Mouse (Mus musculus) MEL (cell line): ENCODE results near the gene Lrp4. TPM values are rescaled to one million over a fixed set of nuclear protein-coding genes. Genes with fewer than 3 reads are reported as not detected.

Source experiments
- DNase-seq: peaks from one replicate; pipeline ENCODE4 v3.0.0; 2011; ENCODE audit warnings: low read depth, low spot score
- H3K27ac ChIP-seq: 2 replicates; pipeline ENCODE4 v1.5.1; 2012; ENCODE audit warnings: low read depth, mild to moderate bottlenecking, control low read depth, low read length, moderate library complexity; ENCODE audit not compliant: control insufficient read depth
- H3K27me3 ChIP-seq, 2 experiments: fragments of 150-350 bp in 1 of 2; sonication (generic) in 1 of 2; 2 replicates each; pipeline ENCODE4 v1.6.1; 2012; ENCODE audit warnings: low read length in 2 of 2, mild to moderate bottlenecking in 2 of 2, improper control_type of control experiment in 1 of 2, moderate library complexity in 1 of 2; ENCODE audit not compliant: insufficient read depth in 2 of 2, control insufficient read depth in 1 of 2
- H3K36me3 ChIP-seq, 2 experiments: 2 replicates each; pipeline ENCODE4 v1.6.1; 2012 to 2014; ENCODE audit warnings: low read length in 2 of 2, improper control_type of control experiment in 1 of 2, inconsistent platforms in 1 of 2, mild to moderate bottlenecking in 1 of 2; ENCODE audit not compliant: insufficient read depth in 2 of 2, control insufficient read depth in 1 of 2
- H3K4me1 ChIP-seq, 2 experiments: fragments of 150-350 bp in 1 of 2; sonication (generic) in 1 of 2; 2 replicates each; pipeline ENCODE4 v1.6.1; 2012; ENCODE audit warnings: low read length in 2 of 2, improper control_type of control experiment in 1 of 2, mild to moderate bottlenecking in 1 of 2; ENCODE audit not compliant: insufficient read depth in 2 of 2, control insufficient read depth in 1 of 2
- H3K4me3 ChIP-seq, 2 experiments: fragments of 150-350 bp in 1 of 2; sonication (generic) in 1 of 2; 2 replicates each; pipeline ENCODE4 v1.5.1; 2012; ENCODE audit warnings: low read depth in 2 of 2, low read length in 2 of 2, mild to moderate bottlenecking in 2 of 2, moderate library complexity in 2 of 2, control low read depth in 1 of 2, improper control_type of control experiment in 1 of 2; ENCODE audit not compliant: control insufficient read depth in 1 of 2, insufficient read depth in 1 of 2
- H3K79me2 ChIP-seq: 2 replicates; pipeline ENCODE4 v1.6.1; 2012; ENCODE audit warnings: mild to moderate bottlenecking, low read length, moderate library complexity; ENCODE audit not compliant: control insufficient read depth, poor library complexity, insufficient read depth
- H3K9ac ChIP-seq: 2 replicates; pipeline ENCODE4 v1.6.1; 2012; ENCODE audit warnings: low read depth, mild to moderate bottlenecking, control low read depth, low read length, moderate library complexity; ENCODE audit not compliant: control insufficient read depth, poor library complexity, severe bottlenecking
- H3K9me3 ChIP-seq: fragments of 150-350 bp; sonication (generic); replicated peaks from 2 replicates; pipeline ENCODE4 v1.6.1; 2012; ENCODE audit warnings: mild to moderate bottlenecking, low read length, improper control_type of control experiment, moderate library complexity; ENCODE audit not compliant: insufficient read depth
- BHLHE40 ChIP-seq: IDR thresholded peaks from 2 replicates; pipeline ENCODE4 v1.6.1; 2012; ENCODE audit warnings: low read depth, mild to moderate bottlenecking, inconsistent platforms, low read length, improper control_type of control experiment, borderline replicate concordance
- CTCF ChIP-seq, 3 experiments: IDR thresholded peaks in 2 of 3; conservative IDR thresholded peaks in 1 of 3; 2 replicates each; pipeline ENCODE4 v1.5.1; 2011 to 2012; ENCODE audit warnings: low read length in 3 of 3, low read depth in 2 of 3, mild to moderate bottlenecking in 2 of 3, improper control_type of control experiment in 1 of 3, inconsistent platforms in 1 of 3, mixed read lengths in 1 of 3, moderate library complexity in 1 of 3; ENCODE audit not compliant: control insufficient read depth in 1 of 3, insufficient read depth in 1 of 3, poor library complexity in 1 of 3, severe bottlenecking in 1 of 3
- ELF1 ChIP-seq: IDR thresholded peaks from 2 replicates; pipeline ENCODE4 v1.6.1; 2014; ENCODE audit warnings: low read depth, mild to moderate bottlenecking, inconsistent platforms, low read length, improper control_type of control experiment, moderate library complexity
- ETS1 ChIP-seq: IDR thresholded peaks from 2 replicates; pipeline ENCODE4 v1.6.1; 2012; ENCODE audit warnings: low read depth, mild to moderate bottlenecking, inconsistent platforms, low read length, improper control_type of control experiment, moderate library complexity
- GATA1 ChIP-seq: IDR thresholded peaks from 2 replicates; pipeline ENCODE4 v1.6.1; 2011; ENCODE audit warnings: low read depth, low read length, improper control_type of control experiment
- JUND ChIP-seq: IDR thresholded peaks from 2 replicates; pipeline ENCODE4 v1.6.1; 2011; ENCODE audit warnings: low read depth, mild to moderate bottlenecking, improper control_type of control experiment, low read length
- MAFK ChIP-seq: IDR thresholded peaks from 2 replicates; pipeline ENCODE4 v1.6.1; 2011; ENCODE audit warnings: low read depth, mild to moderate bottlenecking, low read length, improper control_type of control experiment, borderline replicate concordance
- MAZ ChIP-seq: IDR thresholded peaks from 2 replicates; pipeline ENCODE4 v1.6.1; 2012; ENCODE audit warnings: low read depth, mild to moderate bottlenecking, inconsistent platforms, low read length, improper control_type of control experiment
- MEF2A ChIP-seq: IDR thresholded peaks from 2 replicates; pipeline ENCODE4 v1.6.1; 2014; ENCODE audit warnings: low read depth, mild to moderate bottlenecking, inconsistent platforms, low read length, improper control_type of control experiment; ENCODE audit not compliant: poor library complexity, insufficient replicate concordance, severe bottlenecking; ENCODE audit errors: extremely low read depth
- MXI1 ChIP-seq: IDR thresholded peaks from 2 replicates; pipeline ENCODE4 v1.6.1; 2011; ENCODE audit warnings: mild to moderate bottlenecking, low read depth, low read length, improper control_type of control experiment
- MYB ChIP-seq: IDR thresholded peaks from 2 replicates; pipeline ENCODE4 v1.6.1; 2011; ENCODE audit warnings: mild to moderate bottlenecking, low read depth, low read length, improper control_type of control experiment
- MYC ChIP-seq: IDR thresholded peaks from 2 replicates; pipeline ENCODE4 v1.6.1; 2011; ENCODE audit warnings: low read depth, mild to moderate bottlenecking, low read length, improper control_type of control experiment, moderate library complexity
- POLR2A ChIP-seq, 2 experiments: IDR thresholded peaks; 2 replicates each; pipeline ENCODE4 v1.6.1; 2011 to 2012; ENCODE audit warnings: low read length in 2 of 2, mild to moderate bottlenecking in 2 of 2, control low read depth in 1 of 2, improper control_type of control experiment in 1 of 2, low read depth in 1 of 2, moderate library complexity in 1 of 2; ENCODE audit not compliant: control insufficient read depth in 1 of 2, insufficient read depth in 1 of 2, poor library complexity in 1 of 2
- SIN3A ChIP-seq: IDR thresholded peaks from 2 replicates; pipeline ENCODE4 v1.6.1; 2012; ENCODE audit warnings: low read length, improper control_type of control experiment, inconsistent platforms
- TBP ChIP-seq: IDR thresholded peaks from 2 replicates; pipeline ENCODE4 v1.8.0; 2011; ENCODE audit warnings: low read depth, low read length, improper control_type of control experiment
- TCF12 ChIP-seq: IDR thresholded peaks from 2 replicates; pipeline ENCODE4 v1.6.1; 2014; ENCODE audit warnings: low read depth, mild to moderate bottlenecking, inconsistent platforms, low read length, improper control_type of control experiment, moderate library complexity
- UBTF ChIP-seq: IDR thresholded peaks from 2 replicates; pipeline ENCODE4 v1.6.1; 2012; ENCODE audit warnings: low read depth, mild to moderate bottlenecking, inconsistent platforms, low read length, improper control_type of control experiment, moderate library complexity, borderline replicate concordance; ENCODE audit not compliant: insufficient read depth
- ZC3H11A ChIP-seq: IDR thresholded peaks from 2 replicates; pipeline ENCODE4 v1.6.1; 2012; ENCODE audit warnings: low read depth, mild to moderate bottlenecking, inconsistent platforms, low read length, improper control_type of control experiment
- ZKSCAN1 ChIP-seq: IDR thresholded peaks from 2 replicates; pipeline ENCODE4 v1.6.1; 2012; ENCODE audit warnings: low read depth, mild to moderate bottlenecking, inconsistent platforms, low read length, improper control_type of control experiment, moderate library complexity
- polyA plus RNA-seq, 2 experiments: library from polyadenylated mRNA; stranded (reverse) in 1 of 2; unstranded in 1 of 2; fragments of >175 nt in 1 of 2; fragments of >200 nt in 1 of 2; gene quantifications; 2 replicates each; pipeline versions ENCODE4 v1.2.1 to v1.2.4; 2012; ENCODE audit warnings: low replicate concordance in 2 of 2, low read depth in 1 of 2; ENCODE audit not compliant: insufficient read length in 2 of 2, insufficient read depth in 1 of 2, missing spikeins in 1 of 2
- total RNA-seq: library from RNA; depleted of rRNA; stranded (reverse); fragments of 300-350 nt; gene quantifications from 2 replicates; pipeline ENCODE4 v1.2.3, GENCODE M21; 2012; rRNA removed

Lrp4 gene
- total RNA-seq, result 1.1 and 1.3 TPM in 2 replicates
- polyA plus RNA-seq, result 1 to 10 TPM in 1 of 2 experiments, not detected in 1; 2.8 TPM

DNA sequence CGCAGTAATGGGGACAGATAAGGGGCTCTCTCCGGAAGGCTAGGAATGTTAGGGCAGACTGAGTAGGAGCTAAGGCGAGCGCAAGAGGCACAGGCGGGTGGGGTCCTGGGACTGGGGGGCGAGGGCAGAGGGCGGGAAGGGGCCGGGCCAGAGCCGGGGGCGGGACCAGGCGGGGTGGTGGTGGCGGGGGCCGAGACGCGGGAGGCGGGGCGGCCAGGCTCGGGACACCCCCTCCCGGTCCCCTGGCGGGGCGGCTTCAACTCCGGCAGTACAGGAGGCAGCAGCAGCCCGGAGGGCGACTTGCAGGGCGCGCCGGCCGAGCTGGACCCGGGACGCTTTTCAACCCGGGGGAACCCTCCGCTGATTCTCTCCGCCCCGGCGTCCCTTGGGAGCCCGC, at the start of gene Lrp4:
Gene Lrp4, plus strand, starts transcription at position 253 of the 397 bp plus-strand sequence.
- Histone ChIP-seq H3K27ac (peak within 1 kb of the TSS; percentile 24; the same call in 1 of the 2 replicates), H3K79me2 (no peaks in the 10 kb centered on the region; the same call in 1 of the 2 replicates), H3K9ac (peak within 1 kb of the TSS; percentile 79), H3K27me3 (no peaks in the 10 kb centered on the region)
- no peak for TF ChIP-seq MXI1
- TF ChIP-seq TBP, result no peak
- TF ChIP-seq MAZ, result peak; percentile 61; the same call in 1 of the 2 replicates
- TF ChIP-seq CTCF (IDR thresholded peaks at IDR 0.05 in 2 of 3, conservative IDR thresholded peaks at IDR 0.05 in 1 of 3; ENCODE audit: control insufficient read depth in 1 of 3, insufficient read depth in 1 of 3, low read depth in 2 of 3, low read length in 3 of 3, poor library complexity in 1 of 3, severe bottlenecking in 1 of 3), result no peak
- TF ChIP-seq TCF12, result 0 out of 2 replicates have a peak, but pooled peaks have one; percentile 25
- TF ChIP-seq, all 39 proteins: peak for 2
- Histone ChIP-seq H3K9me3 (no peaks in the 10 kb centered on the region), H3K4me1 (peaks cover 7 to 15% of the 10 kb centered on the region in 2 experiments), H3K4me3 (peak within 1 kb of the TSS; percentile 80 to 87), H3K36me3 (peaks cover 0 to 14% of the 10 kb centered on the region in 2 experiments; a peak in 2 of 4 replicates)
- peak; percentile 64 for DNase-seq

DNA sequence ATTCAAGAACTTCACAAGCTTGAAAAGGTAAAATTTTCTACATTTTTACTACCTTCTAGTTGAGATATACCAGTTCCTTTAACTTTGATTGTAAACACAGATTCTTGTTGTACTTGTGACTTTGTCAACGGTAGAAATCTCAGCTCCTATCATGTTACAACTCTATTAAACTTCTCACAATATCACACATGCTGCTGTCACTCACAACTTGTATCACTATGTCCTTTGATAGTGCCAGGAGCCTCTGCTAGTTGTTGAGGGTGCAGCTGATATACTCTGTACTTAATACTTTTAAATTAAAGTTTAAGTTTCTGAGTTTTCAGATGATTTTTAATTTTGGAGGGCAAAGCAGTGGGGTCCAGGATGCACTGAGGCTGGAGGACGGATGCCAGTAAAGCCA, 49.3 kb upstream of the Lrp4 start:
- no peak for DNase-seq
- Histone ChIP-seq H3K4me1 (peaks cover 0 to 6% of the 10 kb centered on the region in 2 experiments; a peak in 1 of 4 replicates), H3K27ac (no peak overlapping the region), H3K79me2 (no peaks in the 10 kb centered on the region), H3K9ac (no peak overlapping the region), H3K36me3 (no peaks in the 10 kb centered on the region; a peak in 1 of 4 replicates), H3K4me3 (no peak overlapping the region), H3K9me3 (no peaks in the 10 kb centered on the region), H3K27me3 (no peaks in the 10 kb centered on the region)
- TF ChIP-seq MYC (no peak), MAFK (no peak), ZC3H11A (no peak), JUND (no peak), ELF1 (no peak), BHLHE40 (no peak), MEF2A (no peak), UBTF (no peak), SIN3A (no peak), ZKSCAN1 (no peak), GATA1 (no peak), MYB (no peak), TCF12 (no peak), MXI1 (no peak), ETS1 (no peak), POLR2A (IDR thresholded peaks at IDR 0.05; ENCODE audit: control insufficient read depth in 1 of 2, insufficient read depth in 1 of 2, low read depth in 1 of 2, low read length in 2 of 2, poor library complexity in 1 of 2) (no peak)
